Mouse (Mus musculus) v-Abl transformed pro-B cells (cell line): ENCODE results near the gene Lmo7.

Experiments
- in situ Hi-C, 2 experiments: fragments of 400-800 bp; cut with MboI; formaldehyde crosslinking; loops; one replicate each; pipeline ENCODE4 v1.15.1; 2025; ENCODE audit not compliant: unreplicated experiment in 2 of 2

Lmo7 gene

GRCm38 (mm10) chr14:101822390-101822789 lies 92.6 kb downstream of the Lmo7 start:
- in situ Hi-C loops: no loop called here

GRCm38 (mm10) chr14:101822871-101823270 lies 93.1 kb downstream of the Lmo7 start:
- in situ Hi-C loops: no loop called here

- in situ Hi-C loops: no loop called here
These were observed 99.9 kb downstream of the Lmo7 start for GRCm38 (mm10) chr14:101829676-101830075.

GRCm38 (mm10) chr14:101830116-101830515 lies 100.4 kb downstream of the Lmo7 start:
- in situ Hi-C loops: no loop called here

- in situ Hi-C loops: no loop called here
These were observed 104.4 kb downstream of the Lmo7 start for GRCm38 (mm10) chr14:101834109-101834508.

GRCm38 (mm10) chr14:101836401-101836800 lies 106.6 kb downstream of the Lmo7 start:
- in situ Hi-C loops: no loop called here

GRCm38 (mm10) chr14:101837176-101837575 lies 107.4 kb downstream of the Lmo7 start:
- in situ Hi-C loops: no loop called here

GRCm38 (mm10) chr14:101838231-101838839 lies 108.6 kb downstream of the Lmo7 start:
- in situ Hi-C loops: no loop called here

- in situ Hi-C loops: no loop called here
These were observed 110.3 kb downstream of the Lmo7 start for GRCm38 (mm10) chr14:101839771-101840731.

- in situ Hi-C loops: no loop called here
These were observed 111.5 kb downstream of the Lmo7 start for GRCm38 (mm10) chr14:101841271-101841670.

- in situ Hi-C loops: no loop called here
These were observed 112.8 kb downstream of the Lmo7 start for GRCm38 (mm10) chr14:101842521-101842920.

- in situ Hi-C loops: no loop called here
These were observed 113.7 kb downstream of the Lmo7 start for GRCm38 (mm10) chr14:101843443-101843842.

GRCm38 (mm10) chr14:101844467-101844866 lies 114.7 kb downstream of the Lmo7 start:
- in situ Hi-C loops: no loop called here

GRCm38 (mm10) chr14:101846097-101846882 lies 116.5 kb downstream of the Lmo7 start:
- in situ Hi-C loops: no loop called here

GRCm38 (mm10) chr14:101847520-101847919 lies 117.8 kb downstream of the Lmo7 start:
- in situ Hi-C loops: no loop called here

GRCm38 (mm10) chr14:101852584-101853195 lies 122.9 kb downstream of the Lmo7 start:
- in situ Hi-C loops: no loop called here

GRCm38 (mm10) chr14:101853207-101853606 lies 123.5 kb downstream of the Lmo7 start:
- in situ Hi-C loops: no loop called here

- in situ Hi-C loops: no loop called here
These were observed 124.0 kb downstream of the Lmo7 start for GRCm38 (mm10) chr14:101853722-101854121.

- in situ Hi-C loops: no loop called here
These were observed 124.5 kb downstream of the Lmo7 start for GRCm38 (mm10) chr14:101854226-101854625.

- in situ Hi-C loops: no loop called here
These were observed 129.6 kb downstream of the Lmo7 start for GRCm38 (mm10) chr14:101859305-101859886.
